Mouse (Mus musculus) small intestine, adult 2 months (tissue): ENCODE results near the gene Col28a1. TPM values are rescaled to one million over a fixed set of nuclear protein-coding genes. Genes with fewer than 3 reads are reported as not detected.

ENCODE experiments used
- H3K27ac ChIP-seq: fragments of 200-500 bp; 2 replicates; pipeline ENCODE4 v1.5.1; 2012; ENCODE audit warnings: low read depth, low read length, control low read depth, inconsistent platforms; ENCODE audit not compliant: insufficient read depth
- H3K27me3 ChIP-seq: fragments of 200-500 bp; 2 replicates; pipeline ENCODE4 v1.6.1; 2012; ENCODE audit warnings: mild to moderate bottlenecking, moderate library complexity, low read length, inconsistent platforms; ENCODE audit not compliant: control insufficient read depth, insufficient read depth
- H3K36me3 ChIP-seq: fragments of 200-500 bp; 2 replicates; pipeline ENCODE4 v1.6.1; 2012; ENCODE audit warnings: mild to moderate bottlenecking, low read length, control low read depth, inconsistent platforms; ENCODE audit not compliant: control insufficient read depth, insufficient read depth
- H3K4me1 ChIP-seq: fragments of 200-500 bp; 2 replicates; pipeline ENCODE4 v1.6.1; 2012; ENCODE audit warnings: low read length, inconsistent platforms, mixed read lengths; ENCODE audit not compliant: control insufficient read depth, insufficient read depth, insufficient read length
- H3K4me3 ChIP-seq: fragments of 200-500 bp; 2 replicates; pipeline ENCODE4 v1.5.1; 2012; ENCODE audit warnings: low read depth, mild to moderate bottlenecking, control low read depth, inconsistent platforms, low read length, moderate library complexity
- CTCF ChIP-seq: fragments of 200-500 bp; IDR thresholded peaks from 2 replicates; pipeline ENCODE4 v1.5.1; 2012; ENCODE audit warnings: low read depth, mild to moderate bottlenecking, control low read depth, inconsistent platforms, low read length, moderate library complexity, mixed read lengths; ENCODE audit not compliant: insufficient replicate concordance, insufficient read length; ENCODE audit errors: extremely low read depth
- POLR2A ChIP-seq: fragments of 200-500 bp; IDR thresholded peaks from 2 replicates; pipeline ENCODE4 v1.6.1; 2012; ENCODE audit warnings: low read depth, mild to moderate bottlenecking, control low read depth, inconsistent platforms, low read length, moderate library complexity
- WGBS: fragments of 180-500 bp; shearing (Covaris S2); methylation state at CpG from one replicate; pipeline ENCODE4 v1.1.7; 2018; 5-methylcytosine and 5-hydroxymethylcytosine counted together
- polyA plus RNA-seq: library from polyadenylated mRNA; depleted of rRNA; stranded (reverse); fragments of >200 nt; gene quantifications from 2 replicates; pipeline ENCODE4 v1.2.3, GENCODE M21; 2012; rRNA removed

Col28a1 gene
- polyA plus RNA-seq, 1 experiment = 0.03 TPM

GRCm38 (mm10) chr6:7965833-7966522 is 226.4 kb downstream of the Col28a1 start:
- TF ChIP-seq POLR2A (no peak), CTCF (no peak)
- Histone ChIP-seq H3K27ac (no peak overlapping the region), H3K27me3 (no peaks in the 10 kb centered on the region), H3K4me1 (no peaks in the 10 kb centered on the region), H3K36me3 (no peaks in the 10 kb centered on the region), H3K4me3 (no peak overlapping the region)
- WGBS = 44% methylated on average over 11 of the region's 11 CpGs

GRCm38 (mm10) chr6:7962749-7963148 is 229.7 kb downstream of the Col28a1 start:
- H3K4me1 ChIP-seq = no peaks in the 10 kb centered on the region
- H3K36me3 ChIP-seq = no peaks in the 10 kb centered on the region
- H3K27me3 ChIP-seq = no peaks in the 10 kb centered on the region
- no peak for TF ChIP-seq CTCF
- no peak for TF ChIP-seq POLR2A
- WGBS = 82% methylated on average over 7 of the region's 7 CpGs
- no peak overlapping the region for H3K27ac ChIP-seq
- H3K4me3 ChIP-seq = no peak overlapping the region

- TF ChIP-seq POLR2A (no peak), CTCF (no peak)
- H3K36me3 ChIP-seq = no peaks in the 10 kb centered on the region
- H3K27me3 ChIP-seq = no peaks in the 10 kb centered on the region
- WGBS = 76% methylated on average over 2 of the region's 2 CpGs
- no peaks in the 10 kb centered on the region for H3K4me1 ChIP-seq
- H3K27ac ChIP-seq = no peak overlapping the region
- no peak overlapping the region for H3K4me3 ChIP-seq
Measured at GRCm38 (mm10) chr6:7952208-7952607, 240.2 kb downstream of the Col28a1 start.

GRCm38 (mm10) chr6:7951778-7952177 is 240.6 kb downstream of the Col28a1 start:
- Histone ChIP-seq H3K36me3 (no peaks in the 10 kb centered on the region), H3K4me1 (no peaks in the 10 kb centered on the region)
- TF ChIP-seq CTCF (no peak), POLR2A (no peak)

More at GRCm38 (mm10) chr6:7951778-7952177, 240.6 kb downstream of the Col28a1 start:
- H3K4me3 ChIP-seq = no peak overlapping the region
- no peak overlapping the region for H3K27ac ChIP-seq
- no peaks in the 10 kb centered on the region for H3K27me3 ChIP-seq

Other genes starting within 250 kb of the Col28a1 start
- gene Mios, start 16.6 kb upstream of the Col28a1 start, polyA plus RNA-seq = 0.37 and 0.43 TPM in 2 replicates
- 0.39 and 0.41 TPM in 2 replicates for gene Rpa3, start 66.6 kb upstream of the Col28a1 start, polyA plus RNA-seq
- 6.4 and 9.0 TPM in 2 replicates for gene Umad1, start 66.7 kb upstream of the Col28a1 start, polyA plus RNA-seq
- not detected in 2 replicates for gene Gm45062, start 66.8 kb upstream of the Col28a1 start, polyA plus RNA-seq